Mouse (Mus musculus) layer of hippocampus, adult 8-10 months (tissue): ENCODE results near the gene Sp7. TPM values are rescaled to one million over a fixed set of nuclear protein-coding genes. Genes with fewer than 3 reads are reported as not detected.
A peak's percentile ranks its signal among the peaks of the same experiment; 100 is the strongest.

ENCODE experiments used
- DNase-seq, 2 experiments: peaks; one replicate each; pipeline ENCODE4 v3.0.0; 2022; ENCODE audit warnings: low spot score in 2 of 2
- total RNA-seq, 4 experiments: library from RNA; stranded (reverse); gene quantifications; 2 replicates each; pipeline ENCODE4 v1.2.4; 2022

Sp7 gene
- under 1 TPM; 0.37 to 0.78 (median 0.59) TPM for total RNA-seq

- DNase-seq: no peak
Measured at GRCm38 (mm10) chr15:102366733-102367344, at the start of gene Sp7. Sp7 (minus strand) TSS chr15:102367182.

GRCm38 (mm10) chr15:102413687-102414086, 46.7 kb upstream of the Sp7 start:
- no peak for DNase-seq

GRCm38 (mm10) chr15:102411077-102411476, 44.1 kb upstream of the Sp7 start:
- no peak for DNase-seq

- DNase-seq: no peak
Measured at GRCm38 (mm10) chr15:102409286-102409685, 42.3 kb upstream of the Sp7 start.

- no peak for DNase-seq
Measured at GRCm38 (mm10) chr15:102408558-102409130, 41.7 kb upstream of the Sp7 start.

- DNase-seq: no peak
Measured at GRCm38 (mm10) chr15:102407681-102408557, 40.9 kb upstream of the Sp7 start.

GRCm38 (mm10) chr15:102406912-102407580, 40.1 kb upstream of the Sp7 start:
- DNase-seq: no peak

GRCm38 (mm10) chr15:102406196-102406911, 39.4 kb upstream of the Sp7 start:
- peak; percentile 38 to 39 for DNase-seq

GRCm38 (mm10) chr15:102405489-102406195, 38.7 kb upstream of the Sp7 start, which contains the start of gene Sp1:
Sp1 (plus strand) TSS chr15:102406143.
- DNase-seq: peak; percentile 100

- no peak for DNase-seq
Measured at GRCm38 (mm10) chr15:102404608-102405488, 37.9 kb upstream of the Sp7 start.

GRCm38 (mm10) chr15:102402210-102402609, 35.2 kb upstream of the Sp7 start:
- DNase-seq: no peak

- DNase-seq: no peak
Measured at GRCm38 (mm10) chr15:102401278-102401677, 34.3 kb upstream of the Sp7 start.

- DNase-seq: no peak
Measured at GRCm38 (mm10) chr15:102400476-102401045, 33.6 kb upstream of the Sp7 start.

- peak; percentile 48 to 61 for DNase-seq
Measured at GRCm38 (mm10) chr15:102399229-102400221, 32.5 kb upstream of the Sp7 start.

- no peak for DNase-seq
Measured at GRCm38 (mm10) chr15:102398629-102399028, 31.6 kb upstream of the Sp7 start.

- no peak for DNase-seq
Measured at GRCm38 (mm10) chr15:102395061-102395460, 28.1 kb upstream of the Sp7 start.

- no peak for DNase-seq
Measured at GRCm38 (mm10) chr15:102393584-102394014, 26.6 kb upstream of the Sp7 start.

GRCm38 (mm10) chr15:102392520-102392919, 25.5 kb upstream of the Sp7 start:
- no peak for DNase-seq
